Mouse (Mus musculus) frontal cortex, postnatal 10 days (tissue): Measurements from ENCODE around the gene March1.
"Not testable (repeated sequence)": the region's sequence is repeated elsewhere in the genome, so short reads cannot be mapped to it uniquely, and the experiment has no call there.

Source experiments
- DNase-seq, 2 experiments: peaks; one replicate each; pipeline ENCODE4 v3.0.0; 2022; ENCODE audit warnings: low spot score in 2 of 2, mixed read lengths in 1 of 2

March1 gene

DNA sequence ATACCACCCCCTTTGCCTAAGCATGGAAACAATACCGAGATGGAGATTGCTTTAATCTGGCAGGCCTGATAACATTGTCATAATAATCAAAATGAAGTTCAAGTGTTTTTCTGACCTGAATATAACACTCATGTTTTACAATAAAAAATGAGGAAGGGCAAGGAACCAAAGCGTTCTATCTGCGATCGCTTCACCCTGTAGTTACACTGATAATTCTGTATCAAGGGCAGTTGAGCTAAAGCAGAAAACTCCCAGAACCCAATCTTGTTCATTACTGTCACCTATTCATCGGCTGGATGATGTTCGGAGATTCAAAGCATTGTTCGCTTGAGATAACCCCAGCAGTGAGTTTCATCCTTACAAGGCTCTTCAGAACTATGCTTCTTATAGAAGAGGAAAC is 700.1 kb downstream of the March1 start:
- no peak for DNase-seq

DNA sequence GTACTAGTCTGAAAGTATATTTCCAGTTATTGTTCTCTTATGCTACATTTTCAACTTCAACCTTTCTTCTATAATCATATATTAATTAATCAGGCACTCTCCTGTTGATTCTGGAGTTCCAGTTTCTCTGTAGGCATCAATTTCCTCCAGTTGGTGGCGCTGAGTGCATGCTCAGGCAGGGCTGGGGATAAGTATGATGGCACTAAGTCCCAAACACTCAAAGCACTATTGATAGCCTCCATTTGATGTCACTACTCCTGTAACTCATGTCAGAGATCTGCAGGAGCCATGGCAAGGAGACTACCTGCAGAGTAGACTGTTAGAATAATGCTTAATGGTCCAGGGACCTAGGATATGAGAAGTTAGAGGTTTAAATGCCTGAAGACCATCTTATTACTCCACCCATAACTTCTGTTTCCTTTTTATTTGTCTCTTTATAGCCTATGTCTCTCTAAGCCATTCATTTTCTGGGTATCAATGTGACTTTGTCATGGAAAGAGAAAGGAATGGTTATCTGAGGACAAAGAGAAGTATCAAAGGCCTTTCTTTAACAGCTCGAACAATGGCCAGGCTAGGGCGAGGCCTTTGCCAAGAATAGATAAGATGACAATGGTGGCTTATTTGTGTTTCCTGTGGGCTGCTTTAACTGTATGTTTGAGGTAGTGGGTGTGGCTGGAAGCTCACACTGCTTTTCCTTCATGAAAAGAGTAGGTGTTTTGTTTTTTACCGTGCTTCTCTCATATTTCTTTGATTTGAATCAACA is 705.5 kb downstream of the March1 start:
- peak in 1 of 2 experiments; percentile 16 for DNase-seq

GRCm38 (mm10) chr8:66326396-66326795 is 708.7 kb downstream of the March1 start:
- no peak for DNase-seq

DNA sequence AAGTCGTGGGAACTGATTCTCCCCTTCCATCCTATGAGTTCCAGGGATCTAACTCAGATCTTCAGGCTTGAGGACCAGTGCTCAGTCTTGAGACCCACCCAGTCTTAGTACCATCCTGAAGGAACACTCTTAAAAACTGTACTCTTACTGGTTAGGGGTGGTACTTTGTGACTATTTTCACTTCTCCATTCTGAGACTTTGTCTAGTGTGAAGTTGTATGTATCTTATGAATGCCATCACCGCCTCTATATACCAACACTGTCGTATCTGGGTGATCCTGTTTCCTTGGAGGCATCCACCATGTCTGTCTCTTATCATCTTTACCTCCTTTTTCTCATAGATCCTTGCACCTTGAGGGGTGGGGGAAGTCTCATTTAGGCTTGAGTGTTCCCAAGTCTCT is 714.5 kb downstream of the March1 start:
- DNase-seq = no peak

DNA sequence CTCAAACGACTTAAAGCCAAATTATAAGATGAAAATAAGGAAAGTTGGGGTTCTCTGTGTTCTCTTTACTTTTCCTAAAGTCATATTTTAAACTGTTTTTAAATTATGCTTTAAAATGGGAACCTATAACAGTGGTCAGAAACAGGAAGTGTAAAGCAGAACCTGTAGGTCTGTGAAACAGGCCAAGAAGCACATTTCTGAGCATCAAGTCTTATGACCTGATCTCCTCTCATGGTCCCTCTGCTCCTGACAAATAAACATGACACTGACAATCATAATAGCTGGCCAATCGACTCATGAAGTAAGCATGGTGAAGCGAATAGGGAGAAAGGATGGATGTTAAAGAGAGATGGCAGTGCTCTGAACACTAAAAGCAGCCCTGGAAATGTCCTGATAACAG is 716.6 kb downstream of the March1 start:
- DNase-seq = no peak

GRCm38 (mm10) chr8:66339551-66339950 is 721.9 kb downstream of the March1 start:
- no peak for DNase-seq

- DNase-seq = no peak
These were observed 725.2 kb downstream of the March1 start for GRCm38 (mm10) chr8:66342928-66343327.

DNA sequence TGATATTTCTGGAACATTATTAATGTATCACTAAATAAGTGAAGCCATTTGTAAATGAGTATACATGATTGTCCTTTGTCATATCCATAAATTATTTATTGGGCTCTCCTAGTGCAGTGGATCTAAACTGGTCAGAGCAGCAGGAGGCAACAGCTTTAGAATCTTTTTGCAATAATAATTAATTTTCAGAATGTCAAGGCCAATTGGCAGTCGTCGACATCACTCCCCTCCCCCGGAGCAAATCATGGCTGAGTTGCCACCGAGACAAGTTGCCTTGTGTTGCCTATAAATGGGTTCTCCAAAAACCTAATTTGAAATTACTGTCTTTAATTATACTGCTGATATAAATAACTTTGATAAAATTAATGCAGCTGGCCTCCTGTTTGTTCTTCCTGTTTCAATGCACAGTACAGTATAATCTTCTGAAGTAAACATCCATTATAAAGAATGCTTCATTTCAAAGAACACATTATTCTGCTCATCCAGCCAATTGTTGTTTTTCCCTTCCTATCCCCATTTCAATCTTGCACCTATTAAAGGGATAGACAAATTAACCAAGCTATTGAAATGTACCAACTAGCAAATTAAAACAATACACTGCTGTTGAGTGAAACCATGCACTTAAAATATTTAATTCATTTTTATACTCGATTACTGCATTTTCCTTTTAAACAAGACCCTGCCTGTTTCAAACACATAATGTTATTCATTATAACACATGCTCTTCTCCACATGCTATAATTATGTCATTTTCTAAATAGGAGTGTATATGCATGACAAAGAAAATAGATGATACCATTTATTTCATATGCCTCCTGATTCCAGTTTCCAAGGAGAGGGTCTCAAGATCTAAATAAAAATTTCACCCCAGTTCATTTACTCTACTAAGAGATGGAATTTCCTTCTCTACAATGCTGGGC is 745.4 kb downstream of the March1 start:
- no peak for DNase-seq

GRCm38 (mm10) chr8:66383694-66384373 is 766.1 kb downstream of the March1 start:
- no peak for DNase-seq

GRCm38 (mm10) chr8:66386008-66386407 is 768.3 kb downstream of the March1 start:
- no peak for DNase-seq

- DNase-seq = no peak
These were observed 771.0 kb downstream of the March1 start for GRCm38 (mm10) chr8:66388693-66389092.

DNA sequence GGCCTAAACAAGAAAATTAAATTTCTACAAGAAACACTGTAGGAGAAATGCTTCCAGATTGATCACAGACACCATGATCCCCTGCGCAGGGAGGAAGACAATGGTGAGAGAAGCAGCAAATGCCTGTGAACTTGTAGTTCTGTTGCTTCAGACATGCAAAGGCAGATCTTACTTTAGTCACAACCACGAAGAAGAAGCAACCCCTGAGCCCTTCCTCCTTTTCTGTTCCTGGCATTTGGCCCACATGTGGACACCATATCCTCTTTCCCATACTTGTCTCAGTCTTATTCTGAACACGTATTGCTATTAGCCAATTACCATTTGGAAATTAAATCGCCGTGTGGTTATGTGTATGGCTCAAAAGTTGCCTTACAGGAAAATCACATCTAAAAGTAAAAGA is 773.9 kb downstream of the March1 start:
- no peak for DNase-seq

DNA sequence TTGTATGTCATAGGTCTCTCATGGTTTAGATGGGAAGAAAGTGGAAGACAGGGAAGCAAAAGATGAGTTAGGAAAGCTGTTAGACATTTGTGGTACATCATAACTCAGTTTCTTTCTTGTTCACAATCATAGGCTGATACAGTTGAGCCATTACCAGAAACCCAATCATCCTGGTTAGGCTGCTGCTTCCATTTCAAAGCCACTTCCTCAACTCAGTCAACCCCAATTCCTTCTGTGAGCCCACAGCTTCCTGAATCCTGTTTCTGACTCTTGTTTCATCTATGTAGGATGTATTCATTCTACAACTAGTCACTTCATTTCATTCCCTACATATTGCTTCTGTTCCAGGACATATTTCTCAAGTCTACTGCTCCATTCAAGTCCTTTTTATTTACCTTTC is 775.2 kb downstream of the March1 start:
- DNase-seq = no peak

- DNase-seq = no peak
These were observed 776.4 kb downstream of the March1 start for GRCm38 (mm10) chr8:66394148-66394547.

- no peak for DNase-seq
These were observed 780.1 kb downstream of the March1 start for GRCm38 (mm10) chr8:66397811-66398210.

DNA sequence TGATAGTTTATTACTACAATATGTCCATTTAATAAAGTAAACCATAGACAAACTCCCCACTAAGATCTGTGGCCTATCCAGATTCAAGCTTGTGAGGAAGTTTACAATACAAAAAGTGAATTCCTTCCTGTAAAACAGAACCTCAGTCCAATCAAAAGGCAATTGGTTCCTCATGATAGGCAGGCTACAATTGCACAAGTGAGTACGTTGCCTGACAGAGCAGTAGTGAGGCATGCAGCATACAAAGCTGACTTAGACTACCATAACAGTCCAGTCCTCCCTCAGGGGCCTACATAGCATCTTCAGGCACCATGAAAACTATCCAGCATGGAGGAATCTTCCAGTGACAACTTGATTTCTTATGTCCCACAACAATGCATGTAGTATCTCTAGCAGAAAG is 782.4 kb downstream of the March1 start:
- DNase-seq = no peak

- no peak for DNase-seq
These were observed 787.2 kb downstream of the March1 start for GRCm38 (mm10) chr8:66404711-66405414.

DNA sequence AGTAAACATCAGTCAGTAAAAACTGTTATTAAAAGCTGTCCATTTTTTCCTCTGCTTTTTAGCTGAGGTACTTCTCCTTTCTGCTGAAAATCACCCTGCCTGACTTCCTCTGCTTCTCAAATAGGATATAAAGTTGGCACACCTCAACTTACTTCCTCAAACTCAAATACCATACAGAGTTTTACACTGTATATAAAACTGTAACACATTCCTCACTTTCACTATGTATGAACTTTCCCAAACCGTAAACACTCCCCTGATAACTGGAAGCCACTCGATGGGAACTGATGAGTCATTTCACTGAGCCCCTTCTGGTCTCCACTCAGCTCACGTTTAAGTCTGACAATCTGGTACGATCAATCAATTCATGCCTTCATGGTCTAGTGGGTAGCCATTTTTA is 788.1 kb downstream of the March1 start:
- DNase-seq = not testable (repeated sequence)

DNA sequence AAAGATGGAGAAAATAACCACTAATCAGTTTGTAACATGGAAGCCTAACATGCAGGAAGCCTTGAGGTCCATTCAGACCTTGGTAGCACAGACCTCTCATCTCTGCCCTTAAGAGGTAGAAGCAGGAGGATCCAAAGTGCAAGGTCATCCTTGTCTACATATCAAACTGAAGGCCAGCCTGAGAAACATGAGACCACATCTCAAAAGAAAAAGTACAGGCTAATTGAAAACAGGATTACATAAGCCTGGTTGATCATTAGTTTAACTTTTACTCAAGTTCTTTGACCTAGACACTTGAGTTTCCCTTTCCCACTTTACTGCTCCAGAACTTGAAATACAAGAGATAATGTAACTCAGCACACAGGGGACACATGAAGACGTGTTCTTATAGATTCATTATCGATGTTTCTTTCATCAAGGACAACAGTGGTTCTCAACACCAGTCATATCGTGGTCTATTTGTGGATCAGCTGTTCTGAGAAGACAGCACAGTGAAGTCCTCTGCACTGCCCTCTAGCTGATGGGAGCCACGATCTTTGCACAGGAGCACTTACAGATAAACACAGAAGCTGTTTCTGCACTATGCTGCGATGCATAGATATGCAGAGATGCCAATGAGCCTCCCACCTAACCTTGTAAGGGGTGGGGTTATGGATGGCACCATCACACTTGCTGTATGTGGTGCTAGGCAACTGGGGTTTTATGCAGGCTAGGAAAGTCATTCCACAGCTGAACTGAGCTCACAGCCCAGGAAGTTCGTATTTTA is 789.1 kb downstream of the March1 start:
- DNase-seq = no peak

GRCm38 (mm10) chr8:66410080-66410615 is 792.4 kb downstream of the March1 start:
- DNase-seq = no peak

DNA sequence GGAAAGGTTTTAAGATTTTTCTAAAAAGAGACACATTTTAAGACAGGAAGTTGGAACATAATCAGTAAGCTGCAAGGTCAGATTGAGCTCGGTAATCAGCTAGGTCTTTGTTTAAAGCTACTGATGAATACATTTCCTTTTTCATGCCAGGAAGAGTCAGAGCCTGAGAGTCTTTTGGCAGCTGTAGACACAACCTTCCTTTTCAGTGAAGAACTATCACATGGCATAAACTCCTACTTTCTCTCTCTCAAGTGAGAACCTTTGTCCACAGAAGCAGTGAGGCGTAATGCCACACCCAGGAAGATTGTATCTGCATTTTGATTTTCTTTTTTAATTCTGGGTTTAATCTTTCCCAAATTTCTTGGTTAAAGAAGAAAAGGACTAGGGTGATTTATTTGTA is 795.4 kb downstream of the March1 start:
- DNase-seq = no peak
